Mouse (Mus musculus): ENCODE results near the gene Ulk2. TPM values are rescaled to one million over a fixed set of nuclear protein-coding genes. Genes with fewer than 3 reads are reported as not detected.

Gene Ulk2
- polyA plus RNA-seq, 1 experiment from 2014 or later, result 8.2 TPM

GRCm38 (mm10) chr11:61744460-61744859, 110.4 kb downstream of the Ulk2 start:
- Histone ChIP-seq H3K4me1 (ENCODE audit: control insufficient read depth, insufficient read depth, low read length) (no peaks in the 10 kb centered on the region), H3K27me3 (ENCODE audit: control insufficient read depth, insufficient read depth, low read length) (no peaks in the 10 kb centered on the region), H3K4me3 (replicated peaks; ENCODE audit: low read length) (no peak overlapping the region), H3K27ac (ENCODE audit: low read length) (no peak overlapping the region), H3K36me3 (ENCODE audit: control insufficient read depth, insufficient read depth, low read length) (0 out of 2 replicates have a peak, but pooled peaks cover 7% of the 10 kb centered on the region), H3K9ac (ENCODE audit: low read length) (no peak overlapping the region), H3K4me2 (ENCODE audit: low read depth, low read length) (no peak overlapping the region), H3K9me3 (replicated peaks; ENCODE audit: control insufficient read depth, low read length) (no peaks in the 10 kb centered on the region)
- 73% methylated on average over 3 of the region's 3 CpGs for WGBS
- no peak for ATAC-seq (ENCODE audit: insufficient read depth, low FRiP score)

GRCm38 (mm10) chr11:61743768-61744167, 111.1 kb downstream of the Ulk2 start:
- no peaks in the 10 kb centered on the region for H3K9me3 ChIP-seq (replicated peaks; ENCODE audit: control insufficient read depth, low read length)
- no peak for ATAC-seq (ENCODE audit: insufficient read depth, low FRiP score)
- peaks cover 10% of the 10 kb centered on the region; the same call in 1 of the 2 replicates for H3K36me3 ChIP-seq (ENCODE audit: control insufficient read depth, insufficient read depth, low read length)
- H3K4me2 ChIP-seq (ENCODE audit: low read depth, low read length), result no peak overlapping the region
- H3K9ac ChIP-seq (ENCODE audit: low read length), result no peak overlapping the region
- WGBS, result 81% methylated on average over 3 of the region's 3 CpGs
- no peak overlapping the region for H3K4me3 ChIP-seq (replicated peaks; ENCODE audit: low read length)
- no peak overlapping the region for H3K27ac ChIP-seq (ENCODE audit: low read length)
- H3K4me1 ChIP-seq (ENCODE audit: control insufficient read depth, insufficient read depth, low read length), result no peaks in the 10 kb centered on the region
- no peaks in the 10 kb centered on the region for H3K27me3 ChIP-seq (ENCODE audit: control insufficient read depth, insufficient read depth, low read length)

GRCm38 (mm10) chr11:61740500-61740899, 114.4 kb downstream of the Ulk2 start:
- no peak for ATAC-seq (ENCODE audit: insufficient read depth, low FRiP score)
- H3K36me3 ChIP-seq (ENCODE audit: control insufficient read depth, insufficient read depth, low read length), result peaks cover 25% of the 10 kb centered on the region
- no peak overlapping the region for H3K9ac ChIP-seq (ENCODE audit: low read length)
- H3K9me3 ChIP-seq (replicated peaks; ENCODE audit: control insufficient read depth, low read length), result no peaks in the 10 kb centered on the region
- WGBS, result 91% methylated on average over 1 of the region's 1 CpGs
- no peak overlapping the region for H3K4me2 ChIP-seq (ENCODE audit: low read depth, low read length)
- no peak overlapping the region for H3K27ac ChIP-seq (ENCODE audit: low read length)
- H3K4me1 ChIP-seq (ENCODE audit: control insufficient read depth, insufficient read depth, low read length), result no peaks in the 10 kb centered on the region
- H3K27me3 ChIP-seq (ENCODE audit: control insufficient read depth, insufficient read depth, low read length), result no peaks in the 10 kb centered on the region
- no peak overlapping the region for H3K4me3 ChIP-seq (replicated peaks; ENCODE audit: low read length)

DNA sequence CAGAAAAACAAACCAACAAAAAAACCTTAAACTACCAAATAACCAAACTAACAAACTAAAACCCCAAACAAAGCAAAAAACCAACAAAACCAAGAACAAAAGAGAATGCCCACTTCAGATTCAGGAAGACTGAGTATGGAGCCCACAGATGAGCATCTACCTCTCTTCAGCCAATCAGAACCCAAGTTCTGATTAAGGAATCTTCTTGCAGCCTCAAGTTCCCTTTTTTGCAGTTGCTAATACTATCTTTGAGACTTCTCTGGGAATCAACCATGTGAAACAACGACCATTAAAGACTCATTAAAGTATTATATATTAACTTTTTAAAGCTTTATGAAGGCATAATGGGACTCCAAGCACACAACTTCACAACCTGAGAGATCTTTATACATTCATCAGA, 117.6 kb downstream of the Ulk2 start:
- WGBS, result 85% methylated on average over 1 of the region's 1 CpGs
- no peak for ATAC-seq (ENCODE audit: insufficient read depth, low FRiP score)
- no peaks in the 10 kb centered on the region for H3K9me3 ChIP-seq (replicated peaks; ENCODE audit: control insufficient read depth, low read length)
- no peak overlapping the region for H3K9ac ChIP-seq (ENCODE audit: low read length)
- no peaks in the 10 kb centered on the region for H3K27me3 ChIP-seq (ENCODE audit: control insufficient read depth, insufficient read depth, low read length)
- no peak overlapping the region for H3K27ac ChIP-seq (ENCODE audit: low read length)
- no peak overlapping the region for H3K4me3 ChIP-seq (replicated peaks; ENCODE audit: low read length)
- H3K4me1 ChIP-seq (ENCODE audit: control insufficient read depth, insufficient read depth, low read length), result no peaks in the 10 kb centered on the region
- H3K4me2 ChIP-seq (ENCODE audit: low read depth, low read length), result no peak overlapping the region
- H3K36me3 ChIP-seq (ENCODE audit: control insufficient read depth, insufficient read depth, low read length), result peaks cover 29% of the 10 kb centered on the region

GRCm38 (mm10) chr11:61732672-61733071, 122.2 kb downstream of the Ulk2 start:
- no peak overlapping the region for H3K4me3 ChIP-seq (replicated peaks; ENCODE audit: low read length)
- H3K27ac ChIP-seq (ENCODE audit: low read length), result no peak overlapping the region
- peaks cover 12% of the 10 kb centered on the region for H3K36me3 ChIP-seq (ENCODE audit: control insufficient read depth, insufficient read depth, low read length)
- no peaks in the 10 kb centered on the region for H3K9me3 ChIP-seq (replicated peaks; ENCODE audit: control insufficient read depth, low read length)
- 89% methylated on average over 7 of the region's 7 CpGs for WGBS
- no peak overlapping the region for H3K9ac ChIP-seq (ENCODE audit: low read length)
- no peak overlapping the region for H3K4me2 ChIP-seq (ENCODE audit: low read depth, low read length)
- H3K4me1 ChIP-seq (ENCODE audit: control insufficient read depth, insufficient read depth, low read length), result no peaks in the 10 kb centered on the region
- no peaks in the 10 kb centered on the region for H3K27me3 ChIP-seq (ENCODE audit: control insufficient read depth, insufficient read depth, low read length)
- no peak for ATAC-seq (ENCODE audit: insufficient read depth, low FRiP score)

DNA sequence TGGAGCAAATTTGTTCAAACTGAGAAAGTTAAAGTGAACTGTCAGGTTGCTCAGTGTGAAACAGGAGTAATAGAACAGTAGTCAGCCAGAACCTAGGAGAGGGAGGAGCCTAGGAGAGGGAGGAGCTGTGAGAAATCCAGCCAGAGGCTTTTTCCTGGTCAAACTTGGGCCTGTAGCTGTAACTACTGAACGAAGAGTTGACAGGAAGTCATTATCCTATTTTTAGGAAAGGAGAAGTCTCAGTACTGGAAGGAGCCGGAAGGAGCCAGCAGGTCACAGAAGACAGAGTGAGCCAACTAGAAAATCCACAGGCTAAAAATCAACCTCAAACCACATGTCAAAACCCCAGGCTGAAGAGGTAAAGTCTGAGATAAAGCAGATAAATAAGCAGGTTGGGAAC, 126.8 kb downstream of the Ulk2 start:
- WGBS, result 52% methylated on average over 2 of the region's 2 CpGs
- Histone ChIP-seq H3K4me2 (ENCODE audit: low read depth, low read length) (no peak overlapping the region), H3K9me3 (replicated peaks; ENCODE audit: control insufficient read depth, low read length) (no peaks in the 10 kb centered on the region), H3K36me3 (ENCODE audit: control insufficient read depth, insufficient read depth, low read length) (peaks cover 3% of the 10 kb centered on the region; the same call in 1 of the 2 replicates), H3K4me3 (replicated peaks; ENCODE audit: low read length) (no peak overlapping the region), H3K27ac (ENCODE audit: low read length) (no peak overlapping the region), H3K27me3 (ENCODE audit: control insufficient read depth, insufficient read depth, low read length) (no peaks in the 10 kb centered on the region), H3K9ac (ENCODE audit: low read length) (no peak overlapping the region), H3K4me1 (ENCODE audit: control insufficient read depth, insufficient read depth, low read length) (no peaks in the 10 kb centered on the region)
- ATAC-seq (ENCODE audit: insufficient read depth, low FRiP score), result no peak

Other genes with a start within 250 kb of the Ulk2 start
- gene Grap, start 201.8 kb downstream of the Ulk2 start, polyA plus RNA-seq (2015; fragmentation: Nextera tagmentation; extraction: Ambion mirVana), result 8.6 and 9.2 TPM in 2 replicates
- gene Fam83g, start 171.0 kb downstream of the Ulk2 start, polyA plus RNA-seq (2015; fragmentation: Nextera tagmentation; extraction: Ambion mirVana), result 6.1 and 6.6 TPM in 2 replicates
- not detected in 2 replicates for gene Slc5a10, start 134.2 kb downstream of the Ulk2 start, polyA plus RNA-seq (2015; fragmentation: Nextera tagmentation; extraction: Ambion mirVana)
- 26.8 and 27.1 TPM in 2 replicates for gene Prpsap2, start 93.0 kb downstream of the Ulk2 start, polyA plus RNA-seq (2015; fragmentation: Nextera tagmentation; extraction: Ambion mirVana)
- gene Akap10, start 75.2 kb upstream of the Ulk2 start, polyA plus RNA-seq (2015; fragmentation: Nextera tagmentation; extraction: Ambion mirVana), result 12.2 and 14.1 TPM in 2 replicates
- gene Specc1, start 101.7 kb upstream of the Ulk2 start, polyA plus RNA-seq (2015; fragmentation: Nextera tagmentation; extraction: Ambion mirVana), result 7.6 and 7.7 TPM in 2 replicates